Mouse (Mus musculus) C2C12 (cell line): ENCODE measurements around the gene Elmsan1. TPM values are rescaled to one million over a fixed set of nuclear protein-coding genes. Genes with fewer than 3 reads are reported as not detected.

Source experiments
- H3K27me3 ChIP-seq: one replicate; pipeline ENCODE4 v1.6.1; 2011; ENCODE audit not compliant: control insufficient read depth, insufficient read depth, insufficient read length
- H3K36me3 ChIP-seq: one replicate; pipeline ENCODE4 v1.6.1; 2011; ENCODE audit not compliant: control insufficient read depth, insufficient read depth
- H3K4me3 ChIP-seq: one replicate; pipeline ENCODE4 v1.5.1; 2011; ENCODE audit warnings: mild to moderate bottlenecking, control low read depth; ENCODE audit not compliant: poor library complexity, insufficient read depth, severe bottlenecking
- H3K79me2 ChIP-seq: one replicate; pipeline ENCODE4 v1.6.1; 2011; ENCODE audit not compliant: control insufficient read depth, insufficient read depth
- H3K79me3 ChIP-seq: one replicate; pipeline ENCODE4 v1.6.1; 2011; ENCODE audit warnings: low read depth, control low read depth
- H3ac ChIP-seq: one replicate; pipeline ENCODE3; 2011; ENCODE audit warnings: low read depth; ENCODE audit not compliant: control insufficient read depth, insufficient read length
- CEBPB ChIP-seq: IDR thresholded peaks from one replicate; pipeline ENCODE4 v1.6.1; 2011; ENCODE audit warnings: low read depth, mild to moderate bottlenecking, control low read depth, moderate library complexity
- CTCF ChIP-seq: IDR thresholded peaks from one replicate; pipeline ENCODE4 v1.5.1; 2011; ENCODE audit not compliant: control insufficient read depth, insufficient read depth, insufficient read length
- FOSL1 ChIP-seq: IDR thresholded peaks from one replicate; pipeline ENCODE4 v1.8.0; 2011; ENCODE audit warnings: mild to moderate bottlenecking, low read length; ENCODE audit not compliant: poor library complexity, insufficient read depth, severe bottlenecking
- MAX ChIP-seq: IDR thresholded peaks from one replicate; pipeline ENCODE4 v1.6.1; 2011; ENCODE audit warnings: mild to moderate bottlenecking, control low read depth
- MYOD1 ChIP-seq: IDR thresholded peaks from one replicate; pipeline ENCODE4 v1.6.1; 2011; ENCODE audit warnings: low read depth; ENCODE audit not compliant: control insufficient read depth, insufficient read length
- MYOG ChIP-seq: IDR thresholded peaks from one replicate; pipeline ENCODE4 v1.6.1; 2011; ENCODE audit not compliant: control insufficient read depth, insufficient read length; ENCODE audit errors: extremely low read depth
- USF1 ChIP-seq: IDR thresholded peaks from one replicate; pipeline ENCODE4 v1.6.1; 2011; ENCODE audit warnings: low read depth, mild to moderate bottlenecking, control low read depth, moderate library complexity
- polyA plus RNA-seq: library from polyadenylated mRNA; unstranded; fragments of >200 nt; fragmentation: generic; extraction: Trizol; gene quantifications from one replicate; pipeline ENCODE4 v1.2.1, GENCODE M21; 2012; ENCODE audit warnings: missing spikeins

Gene Elmsan1
- polyA plus RNA-seq, 1 experiment, result 6.5 TPM

GRCm38 (mm10) chr12:84192741-84193641 lies 25.7 kb downstream of the Elmsan1 start:
- TF ChIP-seq CTCF, result no peak
- TF ChIP-seq MAX, result peak; percentile 25
- H3K36me3 ChIP-seq, result no peaks in the 10 kb centered on the region
- H3K79me3 ChIP-seq, result peaks cover 57% of the 10 kb centered on the region
- H3K79me2 ChIP-seq, result peaks cover 87% of the 10 kb centered on the region
- no peaks in the 10 kb centered on the region for H3K27me3 ChIP-seq
- peak overlapping the region; percentile 81 for H3ac ChIP-seq
- H3K4me3 ChIP-seq, result peak overlapping the region; percentile 80

- peaks cover 62% of the 10 kb centered on the region for H3K79me3 ChIP-seq
- no peaks in the 10 kb centered on the region for H3K27me3 ChIP-seq
- TF ChIP-seq FOSL1 (no peak), MAX (peak; percentile 22), CTCF (no peak), USF1 (no peak), CEBPB (no peak)
- peak overlapping the region; percentile 81 for H3ac ChIP-seq
- peak overlapping the region; percentile 80 for H3K4me3 ChIP-seq
- peaks cover 5% of the 10 kb centered on the region for H3K36me3 ChIP-seq
- peaks cover 90% of the 10 kb centered on the region for H3K79me2 ChIP-seq
Measured at GRCm38 (mm10) chr12:84192280-84192679, 26.4 kb downstream of the Elmsan1 start.

GRCm38 (mm10) chr12:84191770-84192169 lies 26.9 kb downstream of the Elmsan1 start:
- peak overlapping the region; percentile 80 for H3K4me3 ChIP-seq
- peaks cover 90% of the 10 kb centered on the region for H3K79me2 ChIP-seq
- peaks cover 66% of the 10 kb centered on the region for H3K79me3 ChIP-seq
- H3ac ChIP-seq, result peak overlapping the region; percentile 81
- TF ChIP-seq FOSL1, result no peak
- no peak for TF ChIP-seq MYOD1
- no peak for TF ChIP-seq MYOG
- no peak for TF ChIP-seq CTCF
- TF ChIP-seq MAX, result no peak
- TF ChIP-seq CEBPB, result no peak
- no peak for TF ChIP-seq USF1
- H3K36me3 ChIP-seq, result peaks cover 10% of the 10 kb centered on the region
- no peaks in the 10 kb centered on the region for H3K27me3 ChIP-seq

- H3K4me3 ChIP-seq, result no peak overlapping the region
- TF ChIP-seq MYOD1 (no peak), MAX (no peak), CTCF (no peak), USF1 (no peak), CEBPB (no peak), MYOG (no peak), FOSL1 (no peak)
Measured at GRCm38 (mm10) chr12:84191190-84191589, 27.5 kb downstream of the Elmsan1 start.

GRCm38 (mm10) chr12:84190151-84190820 lies 28.4 kb downstream of the Elmsan1 start:
- Histone ChIP-seq H3K27me3 (no peaks in the 10 kb centered on the region), H3K36me3 (peaks cover 22% of the 10 kb centered on the region), H3K79me3 (peaks cover 76% of the 10 kb centered on the region), H3ac (no peak overlapping the region), H3K79me2 (peaks cover 90% of the 10 kb centered on the region), H3K4me3 (no peak overlapping the region)
- TF ChIP-seq CTCF, result no peak
- TF ChIP-seq FOSL1, result no peak
- TF ChIP-seq MYOG, result no peak
- TF ChIP-seq CEBPB, result no peak
- TF ChIP-seq MYOD1, result no peak
- no peak for TF ChIP-seq MAX
- TF ChIP-seq USF1, result no peak

More at GRCm38 (mm10) chr12:84191190-84191589, 27.5 kb downstream of the Elmsan1 start:
- H3ac ChIP-seq, result no peak overlapping the region
- no peaks in the 10 kb centered on the region for H3K27me3 ChIP-seq
- H3K36me3 ChIP-seq, result peaks cover 14% of the 10 kb centered on the region
- H3K79me3 ChIP-seq, result peaks cover 67% of the 10 kb centered on the region
- H3K79me2 ChIP-seq, result peaks cover 90% of the 10 kb centered on the region

- H3K4me3 ChIP-seq, result no peak overlapping the region
- no peak for TF ChIP-seq CTCF
- no peak for TF ChIP-seq CEBPB
- TF ChIP-seq MYOD1, result no peak
- TF ChIP-seq MAX, result no peak
- no peak for TF ChIP-seq FOSL1
- TF ChIP-seq MYOG, result no peak
- TF ChIP-seq USF1, result no peak
Measured at GRCm38 (mm10) chr12:84188881-84189444, 29.7 kb downstream of the Elmsan1 start.

More at GRCm38 (mm10) chr12:84188881-84189444, 29.7 kb downstream of the Elmsan1 start:
- peaks cover 24% of the 10 kb centered on the region for H3K36me3 ChIP-seq
- no peaks in the 10 kb centered on the region for H3K27me3 ChIP-seq
- H3K79me3 ChIP-seq, result peaks cover 85% of the 10 kb centered on the region
- peaks cover 95% of the 10 kb centered on the region for H3K79me2 ChIP-seq
- no peak overlapping the region for H3ac ChIP-seq
